Mouse (Mus musculus) liver, embryonic 18 days (tissue): ENCODE data around the gene Hus1. TPM values are rescaled to one million over a fixed set of nuclear protein-coding genes. Genes with fewer than 3 reads are reported as not detected.

ENCODE experiments used
- polyA plus RNA-seq: library from polyadenylated mRNA; depleted of rRNA; stranded (reverse); fragments of >200 nt; gene quantifications from 2 replicates; pipeline ENCODE4 v1.2.3, GENCODE M21; 2012; rRNA removed

Hus1 gene
- polyA plus RNA-seq = 4.5 and 4.7 TPM in 2 replicates

GRCm38 (mm10) chr11:9010853-9011339 is at the start of gene Hus1:
TSS of gene Hus1 (minus strand) at chr11:9011191.

DNA sequence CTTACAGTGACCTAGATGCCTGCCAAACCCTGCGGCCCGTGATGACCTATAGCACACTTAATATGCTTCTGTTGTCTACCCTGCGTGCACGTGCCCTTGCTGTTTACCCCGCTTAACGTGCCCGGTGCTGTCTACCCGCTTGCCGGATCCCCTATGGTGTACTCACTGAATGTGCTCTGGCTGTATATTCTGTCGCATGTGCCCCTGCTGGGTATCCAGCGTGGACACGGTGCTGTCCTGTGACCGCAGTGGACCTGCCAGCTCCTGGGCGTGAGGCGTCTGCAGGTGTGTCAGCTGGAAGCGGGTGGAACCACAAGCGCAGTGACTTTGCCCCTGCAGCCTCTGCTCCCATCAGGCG is 37.7 kb upstream of the Hus1 start, which contains the start of gene Sun3:
TSS of gene Sun3 (minus strand) at position 289 of the 358 bp plus-strand sequence.

GRCm38 (mm10) chr11:9048011-9048702 is 37.2 kb upstream of the Hus1 start, which contains the start of gene Gm11992:
TSS of gene Gm11992 (plus strand) at chr11:9048594.

GRCm38 (mm10) chr11:8973166-8973565 is 37.8 kb downstream of the Hus1 start, which contains the start of gene Pkd1l1:
TSS of gene Pkd1l1 (minus strand) at chr11:8973266.

Other genes with a start within 250 kb of the Hus1 start
- 0.04 and 0.05 TPM in 2 replicates for gene Pkd1l1, start 37.9 kb downstream of the Hus1 start, polyA plus RNA-seq
- gene Gm11992, start 37.4 kb upstream of the Hus1 start, polyA plus RNA-seq = 0.15 and 0.19 TPM in 2 replicates
- 0.02 and 0.03 TPM in 2 replicates for gene Sun3, start 37.8 kb upstream of the Hus1 start, polyA plus RNA-seq
- 3.5 TPM in 2 replicates for gene Upp1, start 106.9 kb upstream of the Hus1 start, polyA plus RNA-seq
- 0.58 and 0.86 TPM in 2 replicates for gene Abca13, start 180.8 kb upstream of the Hus1 start, polyA plus RNA-seq